Mouse (Mus musculus) heart, embryonic 13.5 days (tissue): Measurements from ENCODE around the gene Armc3. TPM values are rescaled to one million over a fixed set of nuclear protein-coding genes. Genes with fewer than 3 reads are reported as not detected.

Experiments used
- ATAC-seq: fragments of 200-750 bp; cut with Nextera tagmentation; 2 replicates; pipeline ENCODE4 v1.8.0; 2017; ENCODE audit warnings: moderate TSS enrichment; ENCODE audit not compliant: insufficient number of reproducible peaks, low FRiP score, low TSS enrichment; ENCODE audit errors: extremely low read depth
- H3K27ac ChIP-seq: fragments of 300-500 bp; sonication (generic); replicated peaks from 2 replicates; pipeline ENCODE4 v1.5.1; 2015; ENCODE audit warnings: moderate library complexity, mild to moderate bottlenecking, inconsistent platforms
- H3K27me3 ChIP-seq: fragments of 300-500 bp; sonication (generic); replicated peaks from 2 replicates; pipeline ENCODE4 v1.6.1; 2015; ENCODE audit warnings: mild to moderate bottlenecking, inconsistent platforms
- H3K36me3 ChIP-seq: fragments of 300-500 bp; sonication (generic); 2 replicates; pipeline ENCODE4 v1.6.1; 2015; ENCODE audit warnings: mild to moderate bottlenecking, inconsistent platforms
- H3K4me1 ChIP-seq: fragments of 300-500 bp; sonication (generic); 2 replicates; pipeline ENCODE4 v1.6.1; 2015; ENCODE audit warnings: inconsistent platforms
- H3K4me2 ChIP-seq: fragments of 300-500 bp; sonication (generic); 2 replicates; pipeline ENCODE4 v1.6.1; 2015; ENCODE audit warnings: inconsistent platforms, mild to moderate bottlenecking, moderate library complexity
- H3K4me3 ChIP-seq: fragments of 300-500 bp; sonication (generic); 2 replicates; pipeline ENCODE4 v1.5.1; 2015; ENCODE audit warnings: moderate library complexity, mild to moderate bottlenecking, inconsistent platforms
- H3K9ac ChIP-seq: fragments of 300-500 bp; sonication (generic); 2 replicates; pipeline ENCODE4 v1.6.1; 2015; ENCODE audit warnings: inconsistent platforms, mild to moderate bottlenecking, moderate library complexity
- H3K9me3 ChIP-seq: fragments of 300-500 bp; sonication (generic); 2 replicates; pipeline ENCODE4 v1.6.1; 2016; ENCODE audit warnings: inconsistent platforms
- WGBS: fragments of 180-500 bp; shearing (Covaris S2); methylation state at CpG from one replicate; pipeline ENCODE4 v1.1.7; 2015; ENCODE audit warnings: mixed read lengths; 5-methylcytosine and 5-hydroxymethylcytosine counted together
- polyA plus RNA-seq: library from polyadenylated mRNA; unstranded; fragments of >200 nt; fragmentation: Nextera tagmentation; extraction: Ambion mirVana; gene quantifications from 2 replicates; pipeline ENCODE4 v1.2.1, GENCODE M21; 2015

Armc3 gene
- polyA plus RNA-seq, 1 experiment from 2014 or later: 0.20 TPM

GRCm38 (mm10) chr2:19353158-19353557 is 154.1 kb downstream of the Armc3 start:
- Histone ChIP-seq H3K9me3 (no peaks in the 10 kb centered on the region), H3K27ac (no peak overlapping the region), H3K27me3 (no peaks in the 10 kb centered on the region), H3K4me2 (no peak overlapping the region), H3K4me3 (no peak overlapping the region), H3K4me1 (no peaks in the 10 kb centered on the region), H3K36me3 (no peaks in the 10 kb centered on the region), H3K9ac (no peak overlapping the region)
- no peak for ATAC-seq
- 73% methylated on average over 2 of the region's 2 CpGs for WGBS

Other genes with a start within 250 kb of the Armc3 start
- 5.8 and 6.6 TPM in 2 replicates for gene Pip4k2a, start 201.2 kb upstream of the Armc3 start, polyA plus RNA-seq
- gene 4930426L09Rik, start 201.0 kb upstream of the Armc3 start, polyA plus RNA-seq: 0.29 TPM in 2 replicates
- gene Msrb2, start 172.1 kb downstream of the Armc3 start, polyA plus RNA-seq: 35.5 and 41.5 TPM in 2 replicates
- gene Ptf1a, start 246.4 kb downstream of the Armc3 start, polyA plus RNA-seq: not detected in 2 replicates